Mouse (Mus musculus) testis, adult 2 months (tissue): ENCODE results near the gene Isoc2b.

Source experiments
- CTCF ChIP-seq: fragments of 200-500 bp; IDR thresholded peaks from 2 replicates; pipeline ENCODE4 v1.5.1; 2012; ENCODE audit warnings: low read depth, mild to moderate bottlenecking, inconsistent platforms, low read length, moderate library complexity; ENCODE audit not compliant: control insufficient read depth, insufficient read depth, insufficient replicate concordance
- POLR2A ChIP-seq: fragments of 200-500 bp; IDR thresholded peaks from 2 replicates; pipeline ENCODE4 v1.6.1; 2012; ENCODE audit warnings: low read depth, mild to moderate bottlenecking, inconsistent platforms, low read length, moderate library complexity; ENCODE audit not compliant: control insufficient read depth

DNA sequence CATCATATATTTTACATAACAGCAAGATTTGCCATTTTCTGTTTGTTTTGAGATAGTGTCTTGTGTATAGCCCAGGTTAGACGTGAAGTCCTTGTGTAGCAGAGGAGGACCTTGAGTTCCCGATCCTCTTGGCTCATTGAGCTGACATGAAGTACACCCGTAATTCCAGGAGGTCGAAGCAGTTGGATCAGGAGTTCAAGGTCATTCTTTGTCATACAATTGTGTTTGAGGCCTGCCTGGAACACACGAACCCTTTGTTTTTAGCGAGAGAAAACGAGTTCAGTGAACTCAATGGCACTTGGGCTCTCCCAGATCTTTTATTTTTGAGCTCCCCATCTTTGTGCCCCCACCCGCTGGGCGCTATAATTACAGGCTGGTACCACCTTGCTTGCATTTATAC lies 32.3 kb upstream of the Isoc2b start:
- TF ChIP-seq POLR2A, result no peak
- no peak for TF ChIP-seq CTCF
